Mouse (Mus musculus) lung, embryonic 16.5 days (tissue): ENCODE results near the gene Arhgef1. TPM values are rescaled to one million over a fixed set of nuclear protein-coding genes. Genes with fewer than 3 reads are reported as not detected.
A peak's percentile ranks its signal among the peaks of the same experiment; 100 is the strongest.

Experiments
- ATAC-seq: fragments of 200-750 bp; cut with Nextera tagmentation; 2 replicates; pipeline ENCODE4 v1.8.0; 2017; ENCODE audit warnings: low read depth, mild to moderate bottlenecking, moderate library complexity
- H3K27ac ChIP-seq: fragments of 300-500 bp; sonication (generic); 2 replicates; pipeline ENCODE4 v1.5.1; 2014; ENCODE audit warnings: mild to moderate bottlenecking, control low read depth, low read length
- H3K27me3 ChIP-seq: fragments of 300-500 bp; sonication (generic); 2 replicates; pipeline ENCODE4 v1.6.1; 2014; ENCODE audit warnings: low read depth, low read length, mixed read lengths; ENCODE audit not compliant: control insufficient read depth, insufficient read depth
- H3K36me3 ChIP-seq: fragments of 300-500 bp; sonication (generic); 2 replicates; pipeline ENCODE4 v1.6.1; 2014; ENCODE audit warnings: low read length; ENCODE audit not compliant: control insufficient read depth, insufficient read depth
- H3K4me1 ChIP-seq: fragments of 300-500 bp; sonication (generic); replicated peaks from 2 replicates; pipeline ENCODE4 v1.6.1; 2014; ENCODE audit warnings: low read length, mixed read lengths; ENCODE audit not compliant: control insufficient read depth, insufficient read depth
- H3K4me2 ChIP-seq: fragments of 300-500 bp; sonication (generic); 2 replicates; pipeline ENCODE4 v1.6.1; 2014; ENCODE audit warnings: low read depth, low read length, control low read depth
- H3K4me3 ChIP-seq: fragments of 300-500 bp; sonication (generic); 2 replicates; pipeline ENCODE4 v1.5.1; 2014; ENCODE audit warnings: mild to moderate bottlenecking, low read length, control low read depth
- H3K9ac ChIP-seq: fragments of 300-500 bp; sonication (generic); 2 replicates; pipeline ENCODE4 v1.6.1; 2014; ENCODE audit warnings: low read length, control low read depth
- H3K9me3 ChIP-seq: fragments of 300-500 bp; sonication (generic); 2 replicates; pipeline ENCODE4 v1.6.1; 2016; ENCODE audit warnings: low read length; ENCODE audit not compliant: control insufficient read depth
- WGBS: fragments of 180-500 bp; shearing (Covaris S2); extraction: QIAGEN DNeasy Blood & Tissue Kit; methylation state at CpG from one replicate; pipeline ENCODE4 v1.1.7; 2014; 5-methylcytosine and 5-hydroxymethylcytosine counted together
- microRNA-seq: library from miRNA; unstranded; fragments of <30 nt; microRNA quantifications from one replicate; pipeline ENCODE4, GENCODE M21; 2016
- polyA plus RNA-seq: library from polyadenylated mRNA; unstranded; fragments of >200 nt; fragmentation: Nextera tagmentation; extraction: Ambion mirVana; gene quantifications from 2 replicates; pipeline ENCODE4 v1.2.1, GENCODE M21; 2015

The Arhgef1 gene
- polyA plus RNA-seq, 1 experiment from 2014 or later, result 119 TPM

GRCm38 (mm10) chr7:24970341-24970740 is 67.6 kb downstream of the Arhgef1 start:
- 93% methylated on average over 3 of the region's 3 CpGs for WGBS
- ATAC-seq, result no peak
- Histone ChIP-seq H3K36me3 (no peaks in the 10 kb centered on the region), H3K4me3 (no peak overlapping the region), H3K27me3 (no peaks in the 10 kb centered on the region), H3K9ac (no peak overlapping the region), H3K4me2 (no peak overlapping the region), H3K9me3 (no peaks in the 10 kb centered on the region), H3K4me1 (peaks cover 7% of the 10 kb centered on the region), H3K27ac (no peak overlapping the region)

GRCm38 (mm10) chr7:24971261-24971971 is 68.7 kb downstream of the Arhgef1 start:
- Histone ChIP-seq H3K27me3 (no peaks in the 10 kb centered on the region), H3K4me2 (peak overlapping the region; percentile 68), H3K27ac (peak overlapping the region; percentile 2; the same call in 1 of the 2 replicates), H3K4me1 (peaks cover 7% of the 10 kb centered on the region), H3K4me3 (peak overlapping the region; percentile 85), H3K9me3 (no peaks in the 10 kb centered on the region), H3K36me3 (no peaks in the 10 kb centered on the region), H3K9ac (peak overlapping the region; percentile 84)
- 6% methylated on average over 19 of the region's 19 CpGs for WGBS
- ATAC-seq, result no peak

GRCm38 (mm10) chr7:24971972-24972893 is 69.5 kb downstream of the Arhgef1 start, which contains the start of gene Rabac1:
Gene Rabac1, minus strand, starts transcription at chr7:24972754.
- H3K4me3 ChIP-seq, result peak within 1 kb of the TSS; percentile 85
- under 1% methylated on average over 45 of the region's 45 CpGs for WGBS
- ATAC-seq, result peak; percentile 94
- no peaks in the 10 kb centered on the region for H3K36me3 ChIP-seq
- peak within 1 kb of the TSS; percentile 84 for H3K9ac ChIP-seq
- H3K27ac ChIP-seq, result peak within 1 kb of the TSS; percentile 77
- H3K27me3 ChIP-seq, result no peaks in the 10 kb centered on the region
- H3K9me3 ChIP-seq, result no peaks in the 10 kb centered on the region
- H3K4me2 ChIP-seq, result peak within 1 kb of the TSS; percentile 68
- peaks cover 7% of the 10 kb centered on the region for H3K4me1 ChIP-seq

GRCm38 (mm10) chr7:24973208-24973607 is 70.5 kb downstream of the Arhgef1 start:
- H3K4me2 ChIP-seq, result no peak overlapping the region

GRCm38 (mm10) chr7:24973902-24974301 is 71.2 kb downstream of the Arhgef1 start:
- H3K4me1 ChIP-seq, result peaks cover 7% of the 10 kb centered on the region
- no peaks in the 10 kb centered on the region for H3K27me3 ChIP-seq
- H3K9me3 ChIP-seq, result no peaks in the 10 kb centered on the region
- H3K36me3 ChIP-seq, result no peaks in the 10 kb centered on the region
- H3K9ac ChIP-seq, result no peak overlapping the region
- H3K4me3 ChIP-seq, result no peak overlapping the region
- WGBS, result 64% methylated on average over 5 of the region's 5 CpGs
- H3K4me2 ChIP-seq, result no peak overlapping the region
- no peak overlapping the region for H3K27ac ChIP-seq
- ATAC-seq, result no peak

More at GRCm38 (mm10) chr7:24973208-24973607, 70.5 kb downstream of the Arhgef1 start:
- no peak overlapping the region for H3K4me3 ChIP-seq
- H3K27ac ChIP-seq, result no peak overlapping the region
- WGBS, result 71% methylated on average over 4 of the region's 4 CpGs
- ATAC-seq, result no peak
- peaks cover 7% of the 10 kb centered on the region for H3K4me1 ChIP-seq
- no peaks in the 10 kb centered on the region for H3K36me3 ChIP-seq
- no peaks in the 10 kb centered on the region for H3K9me3 ChIP-seq
- H3K9ac ChIP-seq, result no peak overlapping the region
- H3K27me3 ChIP-seq, result no peaks in the 10 kb centered on the region

- Histone ChIP-seq H3K36me3 (no peaks in the 10 kb centered on the region), H3K9me3 (no peaks in the 10 kb centered on the region), H3K27me3 (no peaks in the 10 kb centered on the region), H3K4me2 (no peak overlapping the region), H3K4me3 (no peak overlapping the region), H3K4me1 (peaks cover 7% of the 10 kb centered on the region), H3K27ac (no peak overlapping the region), H3K9ac (no peak overlapping the region)
- WGBS, result 25% methylated on average over 9 of the region's 9 CpGs
- no peak for ATAC-seq
Observed at GRCm38 (mm10) chr7:24974893-24975595, 72.3 kb downstream of the Arhgef1 start.

Small RNA genes lying within 50 kb of the gene (microRNA-seq; reads per million reads assigned to microRNA genes)
- not detected for gene Mir7046

Other genes starting within 250 kb of the Arhgef1 start
- gene Tex101, start 226.2 kb upstream of the Arhgef1 start, polyA plus RNA-seq, result not detected in 2 replicates
- gene BC049730, start 193.7 kb upstream of the Arhgef1 start, polyA plus RNA-seq, result not detected in 2 replicates
- gene Gm4763, start 176.0 kb upstream of the Arhgef1 start, polyA plus RNA-seq, result not detected in 2 replicates
- 1.5 and 1.8 TPM in 2 replicates for gene Cd177, start 142.6 kb upstream of the Arhgef1 start, polyA plus RNA-seq
- not detected in 2 replicates for gene Ceacam10, start 125.7 kb upstream of the Arhgef1 start, polyA plus RNA-seq
- gene Gm9844, start 40.7 kb upstream of the Arhgef1 start, polyA plus RNA-seq, result 19.5 and 20.6 TPM in 2 replicates
- not detected in 2 replicates for gene Lypd4, start 33.0 kb upstream of the Arhgef1 start, polyA plus RNA-seq
- not detected in 2 replicates for gene Dmrtc2, start 32.9 kb upstream of the Arhgef1 start, polyA plus RNA-seq
- gene Rps19, start 18.5 kb upstream of the Arhgef1 start, polyA plus RNA-seq, result 2,580 and 2,777 TPM in 2 replicates
- 0.62 and 0.78 TPM in 2 replicates for gene Cd79a, start 5.5 kb upstream of the Arhgef1 start, polyA plus RNA-seq
- not detected in 2 replicates for gene Gm4881, start 41.6 kb downstream of the Arhgef1 start, polyA plus RNA-seq
- gene Rabac1, start 69.8 kb downstream of the Arhgef1 start, polyA plus RNA-seq, result 180 and 202 TPM in 2 replicates
- gene Atp1a3, start 103.0 kb downstream of the Arhgef1 start, polyA plus RNA-seq, result 1.0 and 2.1 TPM in 2 replicates
- gene Grik5, start 169.4 kb downstream of the Arhgef1 start, polyA plus RNA-seq, result 3.5 and 3.6 TPM in 2 replicates
- gene Zfp574, start 169.7 kb downstream of the Arhgef1 start, polyA plus RNA-seq, result 28.9 and 30.5 TPM in 2 replicates